Mouse (Mus musculus) regulatory T cell (primary cell): ENCODE measurements at regions not wholly inside any gene's neighbourhood (a gene's known extent, or its start where the extent isn't known, plus 50 kb on each side); places are given as distances from the start of the nearest gene placed in this dataset.

ENCODE experiments used
- in situ Hi-C: fragments of 300-600 bp; cut with MboI, MseI; formaldehyde crosslinking; loops from one replicate; pipeline ENCODE4 v1.15.1; 2025; ENCODE audit warnings: high pct_unique_total_duplicates

- in situ Hi-C loops, result no loop called here
These were observed 133.0 kb downstream of the Bcas1 start for GRCm38 (mm10) chr2:170294657-170295056.

GRCm38 (mm10) chr2:170291841-170292655, 135.6 kb downstream of the Bcas1 start:
- in situ Hi-C loops, result no loop called here

- in situ Hi-C loops, result no loop called here
These were observed 138.2 kb downstream of the Bcas1 start for GRCm38 (mm10) chr2:170289378-170289960.

- in situ Hi-C loops, result no loop called here
These were observed 138.9 kb downstream of the Bcas1 start for GRCm38 (mm10) chr2:170288787-170289186.

- in situ Hi-C loops, result no loop called here
These were observed 139.4 kb downstream of the Bcas1 start for GRCm38 (mm10) chr2:170288196-170288595.

GRCm38 (mm10) chr2:170287301-170287885, 139.5 kb upstream of the Zfp217 start:
- in situ Hi-C loops, result no loop called here

GRCm38 (mm10) chr2:170286773-170287172, 138.9 kb upstream of the Zfp217 start:
- in situ Hi-C loops, result no loop called here

GRCm38 (mm10) chr2:170282463-170282862, 134.6 kb upstream of the Zfp217 start:
- in situ Hi-C loops, result no loop called here

GRCm38 (mm10) chr2:170281311-170282008, 133.6 kb upstream of the Zfp217 start:
- in situ Hi-C loops, result no loop called here

- in situ Hi-C loops, result no loop called here
These were observed 132.8 kb upstream of the Zfp217 start for GRCm38 (mm10) chr2:170280733-170281132.

- in situ Hi-C loops, result no loop called here
These were observed 130.0 kb upstream of the Zfp217 start for GRCm38 (mm10) chr2:170277896-170278295.

- in situ Hi-C loops, result no loop called here
These were observed 129.4 kb upstream of the Zfp217 start for GRCm38 (mm10) chr2:170277182-170277767.

- in situ Hi-C loops, result no loop called here
These were observed 127.8 kb upstream of the Zfp217 start for GRCm38 (mm10) chr2:170275687-170276086.

GRCm38 (mm10) chr2:170269926-170270577, 122.1 kb upstream of the Zfp217 start:
- in situ Hi-C loops, result loop anchor here (5.0 kb wide), 1 partner anchor 67 kb away; no protein-coding TSS in a partner anchor

GRCm38 (mm10) chr2:170268080-170268479, 120.2 kb upstream of the Zfp217 start:
- in situ Hi-C loops, result no loop called here

- in situ Hi-C loops, result no loop called here
These were observed 119.2 kb upstream of the Zfp217 start for GRCm38 (mm10) chr2:170267152-170267551.

GRCm38 (mm10) chr2:170266407-170267101, 118.7 kb upstream of the Zfp217 start:
- in situ Hi-C loops, result no loop called here

- in situ Hi-C loops, result no loop called here
These were observed 115.7 kb upstream of the Zfp217 start for GRCm38 (mm10) chr2:170263594-170263993.

GRCm38 (mm10) chr2:170261191-170261590, 113.3 kb upstream of the Zfp217 start:
- in situ Hi-C loops, result no loop called here

GRCm38 (mm10) chr2:170259662-170260457, 112.0 kb upstream of the Zfp217 start:
- in situ Hi-C loops, result no loop called here
